Comparison of ENCODE assay signal across 9 mouse cellular contexts in the genomic region with DNA sequence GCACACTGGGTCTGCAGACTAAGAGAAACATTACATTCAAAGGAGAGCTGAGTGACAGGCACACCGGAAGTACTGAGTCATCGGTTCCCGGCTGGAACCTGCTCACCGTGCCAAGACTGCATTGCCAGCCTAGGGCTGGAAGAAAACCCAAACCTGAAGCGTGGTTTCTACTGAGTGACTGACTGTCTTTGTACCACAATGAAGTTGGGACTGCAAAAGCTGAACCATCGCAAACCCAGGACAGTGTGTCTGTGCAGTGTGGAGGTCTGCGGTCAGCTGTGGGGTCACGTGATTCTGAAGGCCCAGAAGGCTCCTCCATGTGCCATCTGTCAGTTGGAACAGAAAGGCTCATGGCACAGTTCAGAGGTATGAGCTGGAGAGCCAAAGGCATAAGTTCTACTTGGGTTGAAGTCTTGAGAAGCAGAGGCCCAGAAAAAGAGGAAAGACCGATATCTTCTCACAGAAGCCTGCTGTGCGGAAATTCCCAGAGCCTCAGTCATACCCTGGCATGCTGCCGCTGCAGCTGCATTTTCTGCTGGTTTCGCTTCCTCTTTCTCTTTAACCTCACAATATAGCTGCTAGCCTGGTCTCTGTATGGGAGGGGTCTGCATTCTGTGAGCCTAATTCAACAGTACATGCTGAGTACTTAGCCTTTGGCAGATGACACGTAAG. TPM values are rescaled to one million over a fixed set of nuclear protein-coding genes. Genes with fewer than 3 reads are reported as not detected.
DNase-seq lines count a peak whose midpoint lies in the region; ATAC-seq and TF ChIP-seq lines count a peak whose summit lies in the region.
"Had no signal": no experiment of that assay in that cellular context is flagged by ENCODE, and none has a peak within 500 bp of the region (broad histone marks: within the 10 kb centered on the region; RNA-seq: fewer than 3 reads in every experiment).

No protein-coding gene starts in this region.

- no peaks in the 10 kb centered on the region for H3K36me3 ChIP-seq in limb, embryonic 14.5 days (ENCODE audit: control insufficient read depth, insufficient read depth, low read length)
- H3K36me3 ChIP-seq in limb, embryonic 10.5 days = no peaks in the 10 kb centered on the region
- H3K36me3 ChIP-seq in forebrain, embryonic 16.5 days (ENCODE audit: control insufficient read depth, insufficient read depth) = no peaks in the 10 kb centered on the region

- WGBS in limb, embryonic 14.5 days = 81% methylated on average over 13 of the region's 13 CpGs
- 93% methylated on average over 13 of the region's 13 CpGs for WGBS in limb, embryonic 10.5 days
- 81% methylated on average over 13 of the region's 13 CpGs for WGBS in forebrain, embryonic 16.5 days

- H3K9me3 ChIP-seq in limb, embryonic 14.5 days (ENCODE audit: control insufficient read depth, low read length) = no peaks in the 10 kb centered on the region
- no peaks in the 10 kb centered on the region for H3K9me3 ChIP-seq in limb, embryonic 10.5 days (replicated peaks)
- no peaks in the 10 kb centered on the region for H3K9me3 ChIP-seq in forebrain, embryonic 16.5 days (ENCODE audit: control insufficient read depth, low read length)

- ATAC-seq in limb, embryonic 14.5 days (ENCODE audit: low FRiP score, low read depth) = no peak
- ATAC-seq in megakaryocyte, adult 5-6 weeks (ENCODE audit: poor library complexity, severe bottlenecking) = peak; percentile 93
- ATAC-seq in forebrain, embryonic 16.5 days = no peak

- H3K27ac ChIP-seq in limb, embryonic 14.5 days (replicated peaks; ENCODE audit: low read depth, low read length) = no peak overlapping the region
- no peak overlapping the region for H3K27ac ChIP-seq in limb, embryonic 10.5 days
- no peak overlapping the region for H3K27ac ChIP-seq in forebrain, embryonic 16.5 days (ENCODE audit: low read length)
- H3K27ac ChIP-seq: liver, embryonic 14.5 days had no signal

- no peak for TF ChIP-seq POLR2A in limb, embryonic 14.5 days (IDR thresholded peaks at IDR 0.05; ENCODE audit: borderline replicate concordance, extremely low read depth, insufficient read depth, insufficient read length)

- H3K4me3 ChIP-seq in limb, embryonic 14.5 days (replicated peaks; ENCODE audit: low read length) = no peak overlapping the region
- no peak overlapping the region for H3K4me3 ChIP-seq in limb, embryonic 10.5 days
- H3K4me3 ChIP-seq in forebrain, embryonic 16.5 days (replicated peaks; ENCODE audit: low read length) = no peak overlapping the region

- H3K27me3 ChIP-seq in limb, embryonic 14.5 days (ENCODE audit: control insufficient read depth, insufficient read depth, low read length) = no peaks in the 10 kb centered on the region
- no peaks in the 10 kb centered on the region for H3K27me3 ChIP-seq in limb, embryonic 10.5 days (ENCODE audit: low read depth, poor library complexity, severe bottlenecking)
- no peaks in the 10 kb centered on the region for H3K27me3 ChIP-seq in forebrain, embryonic 16.5 days (replicated peaks; ENCODE audit: control insufficient read depth, insufficient read depth, low read length)

- H3K4me1 ChIP-seq in limb, embryonic 14.5 days (ENCODE audit: control insufficient read depth, insufficient read depth, low read length) = peaks cover 7% of the 10 kb centered on the region
- peaks cover 10% of the 10 kb centered on the region for H3K4me1 ChIP-seq in limb, embryonic 10.5 days
- no peaks in the 10 kb centered on the region; the same call in 1 of the 2 replicates for H3K4me1 ChIP-seq in forebrain, embryonic 16.5 days (replicated peaks; ENCODE audit: control insufficient read depth, insufficient read depth, low read length)

- no peak overlapping the region for H3K9ac ChIP-seq in limb, embryonic 14.5 days (ENCODE audit: low read depth, low read length, severe bottlenecking)
- H3K9ac ChIP-seq in forebrain, embryonic 16.5 days (replicated peaks; ENCODE audit: low read depth, low read length) = no peak overlapping the region
- H3K9ac ChIP-seq: liver, embryonic 14.5 days had no signal

- peak; percentile 48 for DNase-seq in limb, embryonic 14.5 days (ENCODE audit: low spot score)
- DNase-seq in limb, embryonic 10.5 days (ENCODE audit: low spot score) = no peak
- DNase-seq in brain, adult 2 months (ENCODE audit: low read depth, low spot score) = peak; percentile 88
- DNase-seq in gastrocnemius, postnatal 36 days = peak; percentile 58 to 65
- peak; percentile 37 to 47 for DNase-seq in layer of hippocampus, postnatal 10 days (ENCODE audit: low spot score in 2 of 2)
- DNase-seq in telencephalon, adult 2 months (ENCODE audit: low read depth, low spot score) = peak; percentile 47

- no peak overlapping the region for H3K4me2 ChIP-seq in limb, embryonic 14.5 days (replicated peaks; ENCODE audit: low read depth, low read length, severe bottlenecking)
- H3K4me2 ChIP-seq in forebrain, embryonic 16.5 days (ENCODE audit: low read length) = no peak overlapping the region

- intact Hi-C loops in gastrocnemius, postnatal 36 days (cut with DNase I) = no loop called here

RNA-seq across cellular contexts. Expression of a gene that starts 45.1 kb away (rescaled TPM):
- polyA plus RNA-seq in limb, embryonic 14.5 days (2012; rRNA removed) = 6.8 and 8.2 TPM in 2 replicates
- 9.0 TPM in 2 replicates for polyA plus RNA-seq in limb, embryonic 14.5 days (2014; fragmentation: Nextera tagmentation; extraction: Ambion mirVana)
- polyA plus RNA-seq in limb, embryonic 10.5 days (2016; fragmentation: Nextera tagmentation; extraction: Ambion mirVana) = 3.0 and 4.2 TPM in 2 replicates
- 1 to 10 TPM; 3.4 to 6.0 TPM for total RNA-seq in gastrocnemius, postnatal 36 days (2021)
- total RNA-seq in layer of hippocampus, postnatal 10 days (2021) = 10 to 100 TPM; 23.9 to 26.6 TPM
- 3.5 and 5.1 TPM in 2 replicates for total RNA-seq in megakaryocyte, adult 5-6 weeks (2015)
- 5.5 and 6.9 TPM in 2 replicates for total RNA-seq in megakaryocyte, adult 5-6 weeks (2017)
- polyA plus RNA-seq in forebrain, embryonic 16.5 days (2015; fragmentation: Nextera tagmentation; extraction: Ambion mirVana) = 5.8 and 9.3 TPM in 2 replicates
